Mouse (Mus musculus) neural tube, embryonic 11.5 days (tissue): Measurements from ENCODE around the gene Rin1. TPM values are rescaled to one million over a fixed set of nuclear protein-coding genes. Genes with fewer than 3 reads are reported as not detected.
"Not testable (repeated sequence)": the region's sequence is repeated elsewhere in the genome, so short reads cannot be mapped to it uniquely, and the experiment has no call there.

Experiments used
- ATAC-seq: fragments of 200-750 bp; cut with Nextera tagmentation; 2 replicates; pipeline ENCODE4 v1.8.0; 2017; ENCODE audit warnings: moderate number of reproducible peaks, mild to moderate bottlenecking, moderate TSS enrichment, moderate library complexity; ENCODE audit not compliant: insufficient read depth, low FRiP score, low TSS enrichment
- DNase-seq: peaks from one replicate; pipeline ENCODE4 v3.0.0-alpha.2; 2015; ENCODE audit warnings: low spot score
- H3K27ac ChIP-seq: fragments of 300-500 bp; sonication (generic); 2 replicates; pipeline ENCODE4 v1.5.1; 2014; ENCODE audit warnings: low read depth, mild to moderate bottlenecking, low read length
- H3K27me3 ChIP-seq: fragments of 300-500 bp; sonication (generic); 2 replicates; pipeline ENCODE4 v1.6.1; 2014; ENCODE audit warnings: mild to moderate bottlenecking, low read length, mixed read lengths; ENCODE audit not compliant: control insufficient read depth, insufficient read depth
- H3K36me3 ChIP-seq: fragments of 300-500 bp; sonication (generic); 2 replicates; pipeline ENCODE4 v1.6.1; 2014; ENCODE audit warnings: mild to moderate bottlenecking, low read length, moderate library complexity, mixed read lengths; ENCODE audit not compliant: control insufficient read depth, insufficient read depth
- H3K4me1 ChIP-seq: fragments of 300-500 bp; sonication (generic); 2 replicates; pipeline ENCODE4 v1.6.1; 2014; ENCODE audit warnings: low read length, mixed read lengths; ENCODE audit not compliant: control insufficient read depth, insufficient read depth
- H3K4me2 ChIP-seq: fragments of 300-500 bp; sonication (generic); 2 replicates; pipeline ENCODE4 v1.6.1; 2014; ENCODE audit warnings: low read depth, mild to moderate bottlenecking, moderate library complexity
- H3K4me3 ChIP-seq: fragments of 300-500 bp; sonication (generic); 2 replicates; pipeline ENCODE4 v1.5.1; 2014; ENCODE audit warnings: low read depth, low read length
- H3K9ac ChIP-seq: fragments of 300-500 bp; sonication (generic); 2 replicates; pipeline ENCODE4 v1.6.1; 2014; ENCODE audit warnings: mild to moderate bottlenecking, low read length
- H3K9me3 ChIP-seq: fragments of 300-500 bp; sonication (generic); 2 replicates; pipeline ENCODE4 v1.6.1; 2016; ENCODE audit warnings: low read length; ENCODE audit not compliant: control insufficient read depth
- WGBS: fragments of 180-500 bp; shearing (Covaris S2); extraction: QIAGEN DNeasy Blood & Tissue Kit; methylation state at CpG from one replicate; pipeline ENCODE4 v1.1.7; 2014; 5-methylcytosine and 5-hydroxymethylcytosine counted together
- polyA plus RNA-seq: library from polyadenylated mRNA; unstranded; fragments of >200 nt; fragmentation: Nextera tagmentation; extraction: Ambion mirVana; gene quantifications from 2 replicates; pipeline ENCODE4 v1.2.1, GENCODE M21; 2014

Rin1 gene
- polyA plus RNA-seq: 1.1 and 2.3 TPM in 2 replicates

GRCm38 (mm10) chr19:5050047-5050905, at the start of gene Rin1:
Gene Rin1 (plus strand): TSS chr19:5050481.
- Histone ChIP-seq H3K36me3 (peaks cover 6% of the 10 kb centered on the region), H3K9ac (peak within 1 kb of the TSS; percentile 23), H3K27me3 (peaks cover 34% of the 10 kb centered on the region), H3K27ac (no peak within 1 kb of the TSS), H3K4me3 (peak within 1 kb of the TSS; percentile 12; the same call in 1 of the 2 replicates), H3K4me1 (no peaks in the 10 kb centered on the region), H3K4me2 (no peak within 1 kb of the TSS), H3K9me3 (no peaks in the 10 kb centered on the region)
- no peak for ATAC-seq
- DNase-seq: peak; percentile 30
- 21% methylated on average over 14 of the region's 14 CpGs for WGBS

- Histone ChIP-seq H3K4me2 (peak overlapping the region; percentile 43), H3K9me3 (no peaks in the 10 kb centered on the region), H3K36me3 (no peaks in the 10 kb centered on the region), H3K9ac (peak overlapping the region; percentile 23; the same call in 1 of the 2 replicates), H3K4me3 (peak overlapping the region; percentile 21), H3K27me3 (no peaks in the 10 kb centered on the region), H3K4me1 (0 out of 2 replicates have a peak, but pooled peaks cover 5% of the 10 kb centered on the region), H3K27ac (peak overlapping the region; percentile 35; the same call in 1 of the 2 replicates)
- peak; percentile 92 for DNase-seq
- under 1% methylated on average over 39 of the region's 39 CpGs for WGBS
- peak; percentile 93 for ATAC-seq
Measured at GRCm38 (mm10) chr19:5001666-5002406, 48.4 kb upstream of the Rin1 start.

- H3K27me3 ChIP-seq, H3K27ac ChIP-seq, H3K4me1 ChIP-seq, H3K4me2 ChIP-seq, DNase-seq, H3K4me3 ChIP-seq, H3K9ac ChIP-seq, H3K36me3 ChIP-seq, ATAC-seq, H3K9me3 ChIP-seq: not testable (repeated sequence)
- WGBS: 63% methylated on average over 2 of the region's 2 CpGs
Measured at GRCm38 (mm10) chr19:5003644-5004043, 46.6 kb upstream of the Rin1 start.

GRCm38 (mm10) chr19:5004925-5005324, 45.4 kb upstream of the Rin1 start:
- ATAC-seq: no peak
- H3K4me2 ChIP-seq: no peak overlapping the region
- H3K9ac ChIP-seq: no peak overlapping the region
- no peak overlapping the region for H3K4me3 ChIP-seq
- H3K27ac ChIP-seq: no peak overlapping the region
- DNase-seq: no peak
- no peaks in the 10 kb centered on the region for H3K27me3 ChIP-seq
- H3K36me3 ChIP-seq: no peaks in the 10 kb centered on the region
- H3K9me3 ChIP-seq: no peaks in the 10 kb centered on the region
- 0 out of 2 replicates have a peak, but pooled peaks cover 5% of the 10 kb centered on the region for H3K4me1 ChIP-seq
- WGBS: 59% methylated on average over 4 of the region's 4 CpGs

- WGBS: 81% methylated on average over 8 of the region's 8 CpGs
Measured at GRCm38 (mm10) chr19:5013138-5013537, 37.1 kb upstream of the Rin1 start.

GRCm38 (mm10) chr19:5014961-5015398, 35.3 kb upstream of the Rin1 start:
- no peak overlapping the region for H3K4me3 ChIP-seq
- H3K4me2 ChIP-seq: no peak overlapping the region
- no peak overlapping the region for H3K9ac ChIP-seq
- H3K27me3 ChIP-seq: no peaks in the 10 kb centered on the region
- WGBS: 21% methylated on average over 8 of the region's 8 CpGs
- no peak overlapping the region for H3K27ac ChIP-seq
- DNase-seq (peak; percentile 37), ATAC-seq (no peak)
- no peaks in the 10 kb centered on the region for H3K36me3 ChIP-seq
- no peaks in the 10 kb centered on the region for H3K9me3 ChIP-seq
- H3K4me1 ChIP-seq: no peaks in the 10 kb centered on the region

More at GRCm38 (mm10) chr19:5013138-5013537, 37.1 kb upstream of the Rin1 start:
- Histone ChIP-seq H3K27ac (no peak overlapping the region), H3K4me2 (no peak overlapping the region), H3K9me3 (no peaks in the 10 kb centered on the region), H3K4me3 (no peak overlapping the region), H3K4me1 (no peaks in the 10 kb centered on the region), H3K9ac (no peak overlapping the region), H3K27me3 (no peaks in the 10 kb centered on the region), H3K36me3 (no peaks in the 10 kb centered on the region)
- no peak for ATAC-seq
- no peak for DNase-seq

- Histone ChIP-seq H3K27me3 (no peaks in the 10 kb centered on the region), H3K4me2 (no peak overlapping the region), H3K4me1 (no peaks in the 10 kb centered on the region), H3K9ac (no peak overlapping the region), H3K4me3 (no peak overlapping the region), H3K9me3 (no peaks in the 10 kb centered on the region), H3K36me3 (no peaks in the 10 kb centered on the region), H3K27ac (no peak overlapping the region)
- WGBS: 48% methylated on average over 10 of the region's 10 CpGs
- ATAC-seq (no peak), DNase-seq (no peak)
Measured at GRCm38 (mm10) chr19:5016221-5016742, 34.0 kb upstream of the Rin1 start.

GRCm38 (mm10) chr19:5016782-5017181, 33.5 kb upstream of the Rin1 start:
- 21% methylated on average over 12 of the region's 12 CpGs for WGBS
- Histone ChIP-seq H3K36me3 (no peaks in the 10 kb centered on the region), H3K4me3 (no peak overlapping the region), H3K4me2 (no peak overlapping the region), H3K4me1 (no peaks in the 10 kb centered on the region), H3K27me3 (no peaks in the 10 kb centered on the region), H3K9me3 (no peaks in the 10 kb centered on the region), H3K27ac (no peak overlapping the region), H3K9ac (no peak overlapping the region)
- ATAC-seq (no peak), DNase-seq (peak; percentile 77)
